Mouse (Mus musculus): ENCODE measurements around the gene Axdnd1. TPM values are rescaled to one million over a fixed set of nuclear protein-coding genes. Genes with fewer than 3 reads are reported as not detected.

Axdnd1 gene
- total and polyA plus RNA-seq, 2 experiments from 2014 or later: not detected

DNA sequence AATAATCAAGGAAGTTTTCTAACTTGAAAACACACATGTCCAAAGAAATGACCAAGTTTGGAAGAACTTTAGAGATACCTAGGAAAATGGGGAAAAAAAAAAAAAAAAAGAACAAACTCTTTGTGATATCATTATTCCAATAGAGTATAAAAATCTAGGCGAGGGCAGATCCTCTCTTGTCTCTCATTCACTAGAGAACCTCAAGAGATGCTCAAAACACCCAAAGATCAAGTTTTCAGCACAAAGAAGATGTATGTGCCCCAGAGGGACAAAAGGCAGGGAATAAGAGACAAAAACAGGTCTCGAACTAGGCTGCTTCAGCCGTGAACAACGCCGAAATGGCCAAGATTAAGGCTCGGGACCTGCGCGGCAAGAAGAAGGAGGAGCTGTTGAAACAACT lies 55.2 kb downstream of the Axdnd1 start, which contains the start of gene Gm2000:
Gene Gm2000, plus strand, starts transcription at position 301 of the 400 bp plus-strand sequence.
- WGBS: 89% methylated on average over 8 of the region's 8 CpGs
- ATAC-seq (ENCODE audit: insufficient read depth, low read depth) (no peak), DNase-seq (ENCODE audit: low spot score) (no peak)
- Histone ChIP-seq H3K9ac (replicated peaks; ENCODE audit: low read depth, low read length) (no peak within 1 kb of the TSS), H3K4me2 (ENCODE audit: low read depth, low read length) (no peak within 1 kb of the TSS), H3K4me3 (ENCODE audit: low read depth, low read length) (no peak within 1 kb of the TSS), H3K27ac (ENCODE audit: low read depth) (no peak within 1 kb of the TSS), H3K27me3 (ENCODE audit: control insufficient read depth, insufficient read depth, low read length) (no peaks in the 10 kb centered on the region), H3K9me3 (replicated peaks; ENCODE audit: control insufficient read depth, low read length) (0 out of 2 replicates have a peak, but pooled peaks cover 2% of the 10 kb centered on the region), H3K36me3 (replicated peaks; ENCODE audit: control insufficient read depth, insufficient read depth, low read length) (no peaks in the 10 kb centered on the region), H3K4me1 (ENCODE audit: control insufficient read depth, insufficient read depth) (no peaks in the 10 kb centered on the region)
- TF ChIP-seq EP300 (IDR thresholded peaks at IDR 0.05; ENCODE audit: low read depth) (no peak), CTCF (IDR thresholded peaks at IDR 0.05; ENCODE audit: low read depth) (no peak)

- Histone ChIP-seq H3K9me3 (replicated peaks; ENCODE audit: control insufficient read depth, low read length) (no peaks in the 10 kb centered on the region), H3K4me1 (ENCODE audit: control insufficient read depth, insufficient read depth) (no peaks in the 10 kb centered on the region), H3K36me3 (replicated peaks; ENCODE audit: control insufficient read depth, insufficient read depth, low read length) (no peaks in the 10 kb centered on the region), H3K27me3 (ENCODE audit: control insufficient read depth, insufficient read depth, low read length) (no peaks in the 10 kb centered on the region), H3K9ac (replicated peaks; ENCODE audit: low read depth, low read length) (no peak overlapping the region), H3K4me2 (ENCODE audit: low read depth, low read length) (no peak overlapping the region), H3K27ac (ENCODE audit: low read depth) (no peak overlapping the region), H3K4me3 (ENCODE audit: low read depth, low read length) (no peak overlapping the region)
- no peak for DNase-seq (ENCODE audit: low spot score)
- TF ChIP-seq CTCF (IDR thresholded peaks at IDR 0.05; ENCODE audit: low read depth) (no peak), EP300 (IDR thresholded peaks at IDR 0.05; ENCODE audit: low read depth) (no peak)
- 89% methylated on average over 2 of the region's 2 CpGs for WGBS
- no peak for ATAC-seq (ENCODE audit: insufficient read depth, low read depth)
These were observed 68.5 kb downstream of the Axdnd1 start for GRCm38 (mm10) chr1:156352466-156352865.

- Histone ChIP-seq H3K9me3 (replicated peaks; ENCODE audit: control insufficient read depth, low read length) (0 out of 2 replicates have a peak, but pooled peaks cover 6% of the 10 kb centered on the region), H3K27ac (ENCODE audit: low read depth) (no peak overlapping the region), H3K4me2 (ENCODE audit: low read depth, low read length) (no peak overlapping the region), H3K9ac (replicated peaks; ENCODE audit: low read depth, low read length) (no peak overlapping the region), H3K4me1 (ENCODE audit: control insufficient read depth, insufficient read depth) (no peaks in the 10 kb centered on the region), H3K27me3 (ENCODE audit: control insufficient read depth, insufficient read depth, low read length) (no peaks in the 10 kb centered on the region), H3K36me3 (replicated peaks; ENCODE audit: control insufficient read depth, insufficient read depth, low read length) (no peaks in the 10 kb centered on the region), H3K4me3 (ENCODE audit: low read depth, low read length) (no peak overlapping the region)
- no peak for ATAC-seq (ENCODE audit: insufficient read depth, low read depth)
- no peak for DNase-seq (ENCODE audit: low spot score)
- WGBS: 78% methylated on average over 4 of the region's 4 CpGs
- TF ChIP-seq CTCF (IDR thresholded peaks at IDR 0.05; ENCODE audit: low read depth): no peak
These were observed 70.5 kb downstream of the Axdnd1 start for GRCm38 (mm10) chr1:156350441-156350840.

- no peaks in the 10 kb centered on the region for H3K36me3 ChIP-seq (replicated peaks; ENCODE audit: control insufficient read depth, insufficient read depth, low read length)
- no peaks in the 10 kb centered on the region for H3K27me3 ChIP-seq (ENCODE audit: control insufficient read depth, insufficient read depth, low read length)
- no peak overlapping the region for H3K27ac ChIP-seq (ENCODE audit: low read depth)
- H3K9me3 ChIP-seq (replicated peaks; ENCODE audit: control insufficient read depth, low read length): 0 out of 2 replicates have a peak, but pooled peaks cover 6% of the 10 kb centered on the region
- no peak for DNase-seq (ENCODE audit: low spot score)
- no peak for ATAC-seq (ENCODE audit: insufficient read depth, low read depth)
- 54% methylated on average over 4 of the region's 4 CpGs for WGBS
- H3K4me2 ChIP-seq (ENCODE audit: low read depth, low read length): no peak overlapping the region
- no peak overlapping the region for H3K9ac ChIP-seq (replicated peaks; ENCODE audit: low read depth, low read length)
- H3K4me3 ChIP-seq (ENCODE audit: low read depth, low read length): no peak overlapping the region
- no peak for TF ChIP-seq CTCF (IDR thresholded peaks at IDR 0.05; ENCODE audit: low read depth)
- no peak for TF ChIP-seq EP300 (IDR thresholded peaks at IDR 0.05; ENCODE audit: low read depth)
- no peaks in the 10 kb centered on the region for H3K4me1 ChIP-seq (ENCODE audit: control insufficient read depth, insufficient read depth)
These were observed 71.9 kb downstream of the Axdnd1 start for GRCm38 (mm10) chr1:156349031-156349430.

- ATAC-seq (ENCODE audit: insufficient read depth, low read depth) (no peak), DNase-seq (ENCODE audit: low spot score) (no peak)
- Histone ChIP-seq H3K4me3 (ENCODE audit: low read depth, low read length) (no peak overlapping the region), H3K9ac (replicated peaks; ENCODE audit: low read depth, low read length) (no peak overlapping the region), H3K27me3 (ENCODE audit: control insufficient read depth, insufficient read depth, low read length) (no peaks in the 10 kb centered on the region), H3K4me2 (ENCODE audit: low read depth, low read length) (no peak overlapping the region), H3K9me3 (replicated peaks; ENCODE audit: control insufficient read depth, low read length) (0 out of 2 replicates have a peak, but pooled peaks cover 6% of the 10 kb centered on the region), H3K4me1 (ENCODE audit: control insufficient read depth, insufficient read depth) (no peaks in the 10 kb centered on the region), H3K27ac (ENCODE audit: low read depth) (no peak overlapping the region), H3K36me3 (replicated peaks; ENCODE audit: control insufficient read depth, insufficient read depth, low read length) (no peaks in the 10 kb centered on the region)
- 92% methylated on average over 4 of the region's 4 CpGs for WGBS
- no peak for TF ChIP-seq EP300 (IDR thresholded peaks at IDR 0.05; ENCODE audit: low read depth)
- TF ChIP-seq CTCF (IDR thresholded peaks at IDR 0.05; ENCODE audit: low read depth): no peak
These were observed 75.3 kb downstream of the Axdnd1 start for GRCm38 (mm10) chr1:156345633-156346032.

DNA sequence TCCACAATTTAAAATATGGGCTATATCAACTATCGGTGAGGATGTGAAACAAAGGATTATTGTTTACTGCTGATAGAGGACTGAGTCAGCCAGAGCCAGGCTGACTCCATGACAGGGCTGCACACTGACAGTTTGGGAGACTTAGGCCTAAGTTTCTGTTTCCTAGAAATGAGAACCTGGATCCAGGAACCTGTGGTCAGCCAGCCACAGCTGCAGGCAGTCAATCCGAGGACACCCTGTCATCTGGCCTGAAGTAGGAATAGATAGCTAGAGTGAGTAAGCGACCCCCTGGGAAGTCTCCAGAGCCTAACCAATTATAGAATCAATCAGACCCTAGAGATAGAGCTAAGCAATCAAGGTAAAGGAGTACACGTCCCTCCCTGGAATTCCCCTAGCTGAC lies 76.5 kb downstream of the Axdnd1 start:
- DNase-seq (ENCODE audit: low spot score): no peak
- no peaks in the 10 kb centered on the region for H3K4me1 ChIP-seq (ENCODE audit: control insufficient read depth, insufficient read depth)
- WGBS: 37% methylated on average over 4 of the region's 4 CpGs

More for the DNA sequence above, 76.5 kb downstream of the Axdnd1 start:
- H3K36me3 ChIP-seq (replicated peaks; ENCODE audit: control insufficient read depth, insufficient read depth, low read length): no peaks in the 10 kb centered on the region
- no peaks in the 10 kb centered on the region for H3K27me3 ChIP-seq (ENCODE audit: control insufficient read depth, insufficient read depth, low read length)
- ATAC-seq (ENCODE audit: insufficient read depth, low read depth): no peak
- no peak overlapping the region for H3K9ac ChIP-seq (replicated peaks; ENCODE audit: low read depth, low read length)
- H3K9me3 ChIP-seq (replicated peaks; ENCODE audit: control insufficient read depth, low read length): 0 out of 2 replicates have a peak, but pooled peaks cover 6% of the 10 kb centered on the region
- TF ChIP-seq CTCF (IDR thresholded peaks at IDR 0.05; ENCODE audit: low read depth) (no peak), EP300 (IDR thresholded peaks at IDR 0.05; ENCODE audit: low read depth) (no peak)
- no peak overlapping the region for H3K4me2 ChIP-seq (ENCODE audit: low read depth, low read length)
- no peak overlapping the region for H3K4me3 ChIP-seq (ENCODE audit: low read depth, low read length)
- H3K27ac ChIP-seq (ENCODE audit: low read depth): no peak overlapping the region

Data from heart, postnatal 0 days (tissue).